Mouse (Mus musculus) MEL (cell line): ENCODE results near the gene Sdhaf1. TPM values are rescaled to one million over a fixed set of nuclear protein-coding genes. Genes with fewer than 3 reads are reported as not detected.

ENCODE experiments used
- DNase-seq: peaks from one replicate; pipeline ENCODE4 v3.0.0; 2011; ENCODE audit warnings: low read depth, low spot score
- H3K27ac ChIP-seq: 2 replicates; pipeline ENCODE4 v1.5.1; 2012; ENCODE audit warnings: low read depth, mild to moderate bottlenecking, control low read depth, low read length, moderate library complexity; ENCODE audit not compliant: control insufficient read depth
- H3K27me3 ChIP-seq, 2 experiments: fragments of 150-350 bp in 1 of 2; sonication (generic) in 1 of 2; 2 replicates each; pipeline ENCODE4 v1.6.1; 2012; ENCODE audit warnings: low read length in 2 of 2, mild to moderate bottlenecking in 2 of 2, improper control_type of control experiment in 1 of 2, moderate library complexity in 1 of 2; ENCODE audit not compliant: insufficient read depth in 2 of 2, control insufficient read depth in 1 of 2
- H3K36me3 ChIP-seq, 2 experiments: 2 replicates each; pipeline ENCODE4 v1.6.1; 2012 to 2014; ENCODE audit warnings: low read length in 2 of 2, improper control_type of control experiment in 1 of 2, inconsistent platforms in 1 of 2, mild to moderate bottlenecking in 1 of 2; ENCODE audit not compliant: insufficient read depth in 2 of 2, control insufficient read depth in 1 of 2
- H3K4me1 ChIP-seq, 2 experiments: fragments of 150-350 bp in 1 of 2; sonication (generic) in 1 of 2; 2 replicates each; pipeline ENCODE4 v1.6.1; 2012; ENCODE audit warnings: low read length in 2 of 2, improper control_type of control experiment in 1 of 2, mild to moderate bottlenecking in 1 of 2; ENCODE audit not compliant: insufficient read depth in 2 of 2, control insufficient read depth in 1 of 2
- H3K4me3 ChIP-seq, 2 experiments: fragments of 150-350 bp in 1 of 2; sonication (generic) in 1 of 2; 2 replicates each; pipeline ENCODE4 v1.5.1; 2012; ENCODE audit warnings: low read depth in 2 of 2, low read length in 2 of 2, mild to moderate bottlenecking in 2 of 2, moderate library complexity in 2 of 2, control low read depth in 1 of 2, improper control_type of control experiment in 1 of 2; ENCODE audit not compliant: control insufficient read depth in 1 of 2, insufficient read depth in 1 of 2
- H3K79me2 ChIP-seq: 2 replicates; pipeline ENCODE4 v1.6.1; 2012; ENCODE audit warnings: mild to moderate bottlenecking, low read length, moderate library complexity; ENCODE audit not compliant: control insufficient read depth, poor library complexity, insufficient read depth
- H3K9ac ChIP-seq: 2 replicates; pipeline ENCODE4 v1.6.1; 2012; ENCODE audit warnings: low read depth, mild to moderate bottlenecking, control low read depth, low read length, moderate library complexity; ENCODE audit not compliant: control insufficient read depth, poor library complexity, severe bottlenecking
- H3K9me3 ChIP-seq: fragments of 150-350 bp; sonication (generic); replicated peaks from 2 replicates; pipeline ENCODE4 v1.6.1; 2012; ENCODE audit warnings: mild to moderate bottlenecking, low read length, improper control_type of control experiment, moderate library complexity; ENCODE audit not compliant: insufficient read depth
- BHLHE40 ChIP-seq: IDR thresholded peaks from 2 replicates; pipeline ENCODE4 v1.6.1; 2012; ENCODE audit warnings: low read depth, mild to moderate bottlenecking, inconsistent platforms, low read length, improper control_type of control experiment, borderline replicate concordance
- E2F4 ChIP-seq: IDR thresholded peaks from 2 replicates; pipeline ENCODE4 v1.6.1; 2011; ENCODE audit warnings: low read depth, low read length, improper control_type of control experiment, borderline replicate concordance
- ELF1 ChIP-seq: IDR thresholded peaks from 2 replicates; pipeline ENCODE4 v1.6.1; 2014; ENCODE audit warnings: low read depth, mild to moderate bottlenecking, inconsistent platforms, low read length, improper control_type of control experiment, moderate library complexity
- EP300 ChIP-seq, 2 experiments: IDR thresholded peaks; 2 replicates each; pipeline ENCODE4 v1.6.1; 2011; ENCODE audit warnings: improper control_type of control experiment in 2 of 2, low read length in 2 of 2, low read depth in 1 of 2, mild to moderate bottlenecking in 1 of 2
- ETS1 ChIP-seq: IDR thresholded peaks from 2 replicates; pipeline ENCODE4 v1.6.1; 2012; ENCODE audit warnings: low read depth, mild to moderate bottlenecking, inconsistent platforms, low read length, improper control_type of control experiment, moderate library complexity
- GABPA ChIP-seq: IDR thresholded peaks from 2 replicates; pipeline ENCODE4 v1.6.1; 2012; ENCODE audit warnings: low read depth, mild to moderate bottlenecking, inconsistent platforms, low read length, improper control_type of control experiment, moderate library complexity
- GATA1 ChIP-seq: IDR thresholded peaks from 2 replicates; pipeline ENCODE4 v1.6.1; 2011; ENCODE audit warnings: low read depth, low read length, improper control_type of control experiment
- HCFC1 ChIP-seq: IDR thresholded peaks from 2 replicates; pipeline ENCODE4 v1.6.1; 2012; ENCODE audit warnings: low read depth, mild to moderate bottlenecking, inconsistent platforms, low read length, improper control_type of control experiment, moderate library complexity
- JUND ChIP-seq: IDR thresholded peaks from 2 replicates; pipeline ENCODE4 v1.6.1; 2011; ENCODE audit warnings: low read depth, mild to moderate bottlenecking, improper control_type of control experiment, low read length
- KAT2A ChIP-seq: conservative IDR thresholded peaks from 2 replicates; pipeline ENCODE4 v1.6.1; 2012; ENCODE audit warnings: low read depth, low read length, improper control_type of control experiment, inconsistent platforms
- MAFK ChIP-seq: IDR thresholded peaks from 2 replicates; pipeline ENCODE4 v1.6.1; 2011; ENCODE audit warnings: low read depth, mild to moderate bottlenecking, low read length, improper control_type of control experiment, borderline replicate concordance
- MAX ChIP-seq: IDR thresholded peaks from 2 replicates; pipeline ENCODE4 v1.6.1; 2011; ENCODE audit warnings: low read length, improper control_type of control experiment
- MAZ ChIP-seq: IDR thresholded peaks from 2 replicates; pipeline ENCODE4 v1.6.1; 2012; ENCODE audit warnings: low read depth, mild to moderate bottlenecking, inconsistent platforms, low read length, improper control_type of control experiment
- MEF2A ChIP-seq: IDR thresholded peaks from 2 replicates; pipeline ENCODE4 v1.6.1; 2014; ENCODE audit warnings: low read depth, mild to moderate bottlenecking, inconsistent platforms, low read length, improper control_type of control experiment; ENCODE audit not compliant: poor library complexity, insufficient replicate concordance, severe bottlenecking; ENCODE audit errors: extremely low read depth
- MXI1 ChIP-seq: IDR thresholded peaks from 2 replicates; pipeline ENCODE4 v1.6.1; 2011; ENCODE audit warnings: mild to moderate bottlenecking, low read depth, low read length, improper control_type of control experiment
- MYC ChIP-seq: IDR thresholded peaks from 2 replicates; pipeline ENCODE4 v1.6.1; 2011; ENCODE audit warnings: low read depth, mild to moderate bottlenecking, low read length, improper control_type of control experiment, moderate library complexity
- NELFE ChIP-seq: IDR thresholded peaks from 2 replicates; pipeline ENCODE4 v1.6.1; 2011; ENCODE audit warnings: low read depth, low read length, improper control_type of control experiment
- NRF1 ChIP-seq: IDR thresholded peaks from 2 replicates; pipeline ENCODE4 v1.6.1; 2014; ENCODE audit warnings: low read depth, mild to moderate bottlenecking, inconsistent platforms, low read length, improper control_type of control experiment, moderate library complexity; ENCODE audit not compliant: poor library complexity, insufficient read depth, severe bottlenecking
- POLR2A ChIP-seq, 2 experiments: IDR thresholded peaks; 2 replicates each; pipeline ENCODE4 v1.6.1; 2011 to 2012; ENCODE audit warnings: low read length in 2 of 2, mild to moderate bottlenecking in 2 of 2, control low read depth in 1 of 2, improper control_type of control experiment in 1 of 2, low read depth in 1 of 2, moderate library complexity in 1 of 2; ENCODE audit not compliant: control insufficient read depth in 1 of 2, insufficient read depth in 1 of 2, poor library complexity in 1 of 2
- POLR2AphosphoS2 ChIP-seq: IDR thresholded peaks from 2 replicates; pipeline ENCODE4 v1.6.1; 2011; ENCODE audit warnings: low read length, improper control_type of control experiment
- RCOR1 ChIP-seq: IDR thresholded peaks from 2 replicates; pipeline ENCODE4 v1.6.1; 2012; ENCODE audit warnings: low read depth, mild to moderate bottlenecking, inconsistent platforms, low read length, improper control_type of control experiment
- SIN3A ChIP-seq: IDR thresholded peaks from 2 replicates; pipeline ENCODE4 v1.6.1; 2012; ENCODE audit warnings: low read length, improper control_type of control experiment, inconsistent platforms
- SMC3 ChIP-seq: IDR thresholded peaks from 2 replicates; pipeline ENCODE4 v1.6.1; 2011; ENCODE audit warnings: low read depth, low read length, improper control_type of control experiment
- TBP ChIP-seq: IDR thresholded peaks from 2 replicates; pipeline ENCODE4 v1.8.0; 2011; ENCODE audit warnings: low read depth, low read length, improper control_type of control experiment
- TCF12 ChIP-seq: IDR thresholded peaks from 2 replicates; pipeline ENCODE4 v1.6.1; 2014; ENCODE audit warnings: low read depth, mild to moderate bottlenecking, inconsistent platforms, low read length, improper control_type of control experiment, moderate library complexity
- UBTF ChIP-seq: IDR thresholded peaks from 2 replicates; pipeline ENCODE4 v1.6.1; 2012; ENCODE audit warnings: low read depth, mild to moderate bottlenecking, inconsistent platforms, low read length, improper control_type of control experiment, moderate library complexity, borderline replicate concordance; ENCODE audit not compliant: insufficient read depth
- USF1 ChIP-seq: IDR thresholded peaks from 2 replicates; pipeline ENCODE4 v1.6.1; 2014; ENCODE audit warnings: low read depth, mild to moderate bottlenecking, inconsistent platforms, low read length, improper control_type of control experiment, moderate library complexity
- USF2 ChIP-seq, 2 experiments: IDR thresholded peaks; 2 replicates each; pipeline ENCODE4 v1.6.1; 2011 to 2012; ENCODE audit warnings: improper control_type of control experiment in 2 of 2, low read length in 2 of 2, borderline replicate concordance in 1 of 2, inconsistent platforms in 1 of 2, low read depth in 1 of 2, mild to moderate bottlenecking in 1 of 2; ENCODE audit not compliant: insufficient read depth in 1 of 2
- ZKSCAN1 ChIP-seq: IDR thresholded peaks from 2 replicates; pipeline ENCODE4 v1.6.1; 2012; ENCODE audit warnings: low read depth, mild to moderate bottlenecking, inconsistent platforms, low read length, improper control_type of control experiment, moderate library complexity
- ZMIZ1 ChIP-seq: IDR thresholded peaks from 2 replicates; pipeline ENCODE4 v1.6.1; 2012; ENCODE audit warnings: low read depth, mild to moderate bottlenecking, inconsistent platforms, low read length, improper control_type of control experiment, moderate library complexity
- ZNF384 ChIP-seq: IDR thresholded peaks from 2 replicates; pipeline ENCODE4 v1.6.1; 2012; ENCODE audit warnings: low read depth, mild to moderate bottlenecking, inconsistent platforms, low read length, improper control_type of control experiment
- polyA plus RNA-seq, 2 experiments: library from polyadenylated mRNA; stranded (reverse) in 1 of 2; unstranded in 1 of 2; fragments of >175 nt in 1 of 2; fragments of >200 nt in 1 of 2; gene quantifications; 2 replicates each; pipeline versions ENCODE4 v1.2.1 to v1.2.4; 2012; ENCODE audit warnings: low replicate concordance in 2 of 2, low read depth in 1 of 2; ENCODE audit not compliant: insufficient read length in 2 of 2, insufficient read depth in 1 of 2, missing spikeins in 1 of 2
- total RNA-seq: library from RNA; depleted of rRNA; stranded (reverse); fragments of 300-350 nt; gene quantifications from 2 replicates; pipeline ENCODE4 v1.2.3, GENCODE M21; 2012

Gene Sdhaf1
- total and polyA plus RNA-seq, 3 experiments = 4.3 to 8.1 TPM; not detected in 1

- peak; percentile 98 for TF ChIP-seq USF1
- peak; percentile 79 for TF ChIP-seq MYC
- no peak for TF ChIP-seq HCFC1
- no peak for TF ChIP-seq JUND
- TF ChIP-seq E2F4 = no peak
- TF ChIP-seq ELF1 = no peak; the same call in none of the 2 replicates
- peak; percentile 67; the same call in 1 of the 2 replicates for TF ChIP-seq MAFK
- TF ChIP-seq MEF2A = no peak
- TF ChIP-seq SIN3A = peak; percentile 23
- TF ChIP-seq GABPA = no peak
These were observed 43.0 kb downstream of the Sdhaf1 start (continued) for GRCm38 (mm10) chr7:30280670-30281138.

- peaks cover 10% of the 10 kb centered on the region for H3K79me2 ChIP-seq
- peak within 1 kb of the TSS; percentile 96 for H3K27ac ChIP-seq
- peak within 1 kb of the TSS; percentile 71 to 82 for H3K4me3 ChIP-seq
- H3K9ac ChIP-seq = peak within 1 kb of the TSS; percentile 82
- peaks cover 0 to 8% of the 10 kb centered on the region in 2 experiments; a peak in 1 of 4 replicates for H3K4me1 ChIP-seq
- DNase-seq = peak; percentile 97
- H3K36me3 ChIP-seq = peaks cover 0 to 11% of the 10 kb centered on the region in 2 experiments; a peak in 2 of 4 replicates
- no peaks in the 10 kb centered on the region for H3K27me3 ChIP-seq
- H3K9me3 ChIP-seq = no peaks in the 10 kb centered on the region
- TF ChIP-seq KAT2A (no peak), GATA1 (no peak), ETS1 (no peak), NELFE (peak; percentile 87), TBP (peak; percentile 84), UBTF (0 out of 2 replicates have a peak, but pooled peaks have one; percentile 19), MAZ (peak; percentile 49; the same call in 1 of the 2 replicates), EP300 (IDR thresholded peaks at IDR 0.05; ENCODE audit: low read depth in 1 of 2, low read length in 2 of 2) (no peak), ELF1 (peak; percentile 75), E2F4 (peak; percentile 56; the same call in 1 of the 2 replicates), TCF12 (0 out of 2 replicates have a peak, but pooled peaks have one; percentile 7), ZNF384 (no peak), MXI1 (peak; percentile 36; the same call in 1 of the 2 replicates), NRF1 (0 out of 2 replicates have a peak, but pooled peaks have one; percentile 15), POLR2AphosphoS2 (peak; percentile 80; the same call in 1 of the 2 replicates), ZKSCAN1 (no peak), POLR2A (IDR thresholded peaks at IDR 0.05; ENCODE audit: control insufficient read depth in 1 of 2, insufficient read depth in 1 of 2, low read depth in 1 of 2, low read length in 2 of 2, poor library complexity in 1 of 2) (peak; percentile 71 to 79; a peak in 3 of 4 replicates), MAX (peak; percentile 52; the same call in 1 of the 2 replicates), SMC3 (no peak), MAFK (no peak), ZMIZ1 (peak; percentile 74), SIN3A (peak; percentile 93), USF2 (IDR thresholded peaks at IDR 0.05; ENCODE audit: borderline replicate concordance in 1 of 2, insufficient read depth in 1 of 2, low read depth in 1 of 2, low read length in 2 of 2) (no peak), BHLHE40 (no peak), USF1 (0 out of 2 replicates have a peak, but pooled peaks have one; percentile 7), RCOR1 (no peak)
These were observed 43.6 kb downstream of the Sdhaf1 start, which contains the start of the genes Thap8 and Wdr62 for GRCm38 (mm10) chr7:30279951-30280669. Gene Thap8 (plus strand): TSS chr7:30280094. Gene Wdr62 (minus strand): TSS chr7:30280419.
